Mouse (Mus musculus) left cerebral cortex, adult 9 months (tissue): ENCODE measurements around the gene Tmem120a.

ENCODE experiments used
- DNase-seq, 2 experiments: peaks; one replicate each; pipeline ENCODE4 v3.0.0; 2022; ENCODE audit warnings: low spot score in 2 of 2

Gene Tmem120a

GRCm38 (mm10) chr5:135743741-135744609, at the start of gene Tmem120a:
Gene Tmem120a (minus strand): TSS chr5:135744448.
- peak; percentile 69 to 94 for DNase-seq

- no peak for DNase-seq
These were observed 38.7 kb upstream of the Tmem120a start for GRCm38 (mm10) chr5:135782901-135783300.

DNA sequence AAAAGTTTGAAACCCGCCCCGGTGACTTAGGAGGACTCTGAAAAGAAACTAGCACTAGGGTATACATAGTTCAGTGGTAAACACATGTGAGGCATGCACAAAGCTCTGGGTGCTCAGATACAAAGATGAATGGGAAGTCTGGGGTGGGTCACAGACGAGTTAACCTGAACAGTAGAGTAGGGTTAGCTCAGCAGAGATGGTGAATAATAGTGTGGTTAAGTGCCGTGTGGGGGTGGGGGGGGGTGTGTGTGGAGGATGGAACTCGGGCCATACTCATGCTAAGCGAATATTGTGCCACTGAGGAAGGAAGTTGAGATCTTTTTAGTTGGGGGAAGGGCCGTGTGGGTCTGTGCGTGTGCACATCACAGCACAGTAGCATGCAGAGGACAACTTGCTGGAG, 36.1 kb upstream of the Tmem120a start:
- DNase-seq: no peak

DNA sequence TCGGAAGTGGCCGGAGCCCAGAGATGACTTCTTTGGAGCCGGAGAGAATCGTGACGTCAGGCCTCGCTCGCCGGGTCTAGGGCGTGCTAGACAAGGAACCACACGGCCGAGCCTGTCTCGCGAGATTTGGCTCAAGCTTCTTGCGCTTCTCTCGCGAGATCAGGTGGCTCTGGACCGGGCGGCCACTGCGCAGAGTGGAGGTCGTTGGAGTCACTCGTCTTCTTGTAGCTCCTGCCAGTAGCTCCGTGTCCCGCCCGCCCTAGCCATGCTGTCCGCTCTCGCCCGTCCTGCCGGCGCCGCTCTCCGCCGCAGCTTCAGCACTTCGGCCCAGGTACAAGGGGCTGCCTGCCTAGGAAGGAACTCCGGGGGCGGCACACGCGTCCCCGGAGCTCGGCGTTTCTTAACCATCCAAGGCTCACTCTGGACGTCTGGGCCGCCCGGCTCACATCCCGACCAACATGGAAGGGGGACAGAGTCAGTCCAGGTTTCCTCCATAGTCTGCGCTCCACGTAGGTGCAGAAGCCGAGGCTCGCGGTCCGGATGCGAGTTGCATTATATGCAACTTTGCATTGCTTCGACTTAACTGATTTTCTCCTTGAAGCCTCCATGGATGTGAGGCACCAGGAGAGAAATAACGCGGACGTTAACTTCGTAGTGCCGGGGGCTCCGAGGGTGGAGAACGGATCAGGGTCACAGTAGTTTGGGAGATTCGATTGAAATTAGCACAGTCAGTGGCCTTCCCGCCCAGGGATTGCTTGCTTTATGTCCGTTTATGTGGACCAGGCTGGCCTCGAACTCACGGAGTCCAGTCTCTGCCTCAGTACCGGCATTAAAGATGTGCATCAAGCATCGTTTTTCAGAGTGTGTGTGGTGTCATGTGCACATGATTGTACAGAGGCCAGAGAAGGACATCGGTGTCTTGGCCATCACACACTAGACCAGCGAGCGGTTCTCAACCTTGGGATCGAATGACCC, 34.5 kb upstream of the Tmem120a start, which contains the start of gene Mdh2:
Mdh2 (plus strand) TSS at position 10 of the 975 bp plus-strand sequence.
- peak; percentile 99 to 100 for DNase-seq

DNA sequence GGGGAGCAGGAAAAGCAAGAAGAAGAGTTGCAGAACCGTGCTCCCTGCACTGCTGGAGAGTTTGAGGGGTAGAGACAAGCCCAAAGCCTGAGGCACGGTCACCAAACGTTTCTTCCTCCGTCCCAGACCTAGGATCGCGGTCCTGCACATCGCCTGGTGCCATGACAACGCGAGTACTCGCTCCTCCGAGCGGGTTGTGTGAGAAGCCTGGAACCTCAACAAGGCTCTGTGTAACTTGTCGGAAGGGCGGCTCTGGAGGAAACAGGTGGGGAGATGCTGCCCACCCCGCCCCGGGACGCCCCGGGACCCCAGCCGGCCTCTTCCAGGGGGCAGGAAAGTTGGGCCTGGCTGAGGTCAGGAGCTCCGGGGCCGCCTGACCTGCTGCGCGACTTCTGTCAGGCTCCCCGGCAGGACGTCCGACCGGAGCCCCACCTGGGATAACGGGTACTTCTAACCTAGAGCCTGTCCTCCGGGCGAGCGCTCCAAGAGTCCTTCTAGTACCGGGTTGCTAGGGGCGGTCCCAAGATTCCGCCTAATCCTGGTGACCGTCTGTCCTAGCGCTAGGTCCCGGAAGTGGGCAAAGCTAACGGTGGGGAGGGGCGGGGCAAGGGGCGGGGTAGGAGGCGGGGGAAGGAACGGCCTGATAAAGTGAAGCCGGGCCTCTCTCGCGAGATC, 33.7 kb upstream of the Tmem120a start, which contains the start of gene Styxl1:
Styxl1 (minus strand) TSS at position 590 of the 675 bp plus-strand sequence.
- DNase-seq: peak in 1 of 2 experiments; percentile 32

- no peak for DNase-seq
These were observed 32.3 kb upstream of the Tmem120a start for GRCm38 (mm10) chr5:135776546-135776945.

DNA sequence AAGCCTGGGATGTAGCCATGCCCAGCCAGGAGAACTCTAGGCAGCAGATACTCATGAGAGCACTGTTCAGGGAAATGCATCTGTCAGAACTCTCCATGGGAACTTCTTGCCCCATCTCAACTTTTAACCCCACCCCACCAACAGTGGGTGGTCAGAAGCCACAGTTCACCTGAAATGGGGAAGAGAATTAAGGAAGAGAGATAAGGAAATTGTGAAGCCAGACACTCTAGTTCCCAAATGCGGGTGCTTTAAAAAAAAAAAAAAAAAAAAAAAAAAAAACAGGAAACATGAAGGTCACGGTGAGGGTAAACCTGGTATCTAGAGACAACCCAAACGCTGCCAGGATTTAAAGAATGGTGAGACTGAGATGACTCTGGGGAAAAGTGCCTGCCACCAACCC, 28.3 kb upstream of the Tmem120a start:
- DNase-seq: no peak

GRCm38 (mm10) chr5:135764971-135765370, 20.7 kb upstream of the Tmem120a start:
- no peak for DNase-seq

- peak in 1 of 2 experiments; percentile 72 for DNase-seq
These were observed 19.3 kb upstream of the Tmem120a start for GRCm38 (mm10) chr5:135763526-135763925.

DNA sequence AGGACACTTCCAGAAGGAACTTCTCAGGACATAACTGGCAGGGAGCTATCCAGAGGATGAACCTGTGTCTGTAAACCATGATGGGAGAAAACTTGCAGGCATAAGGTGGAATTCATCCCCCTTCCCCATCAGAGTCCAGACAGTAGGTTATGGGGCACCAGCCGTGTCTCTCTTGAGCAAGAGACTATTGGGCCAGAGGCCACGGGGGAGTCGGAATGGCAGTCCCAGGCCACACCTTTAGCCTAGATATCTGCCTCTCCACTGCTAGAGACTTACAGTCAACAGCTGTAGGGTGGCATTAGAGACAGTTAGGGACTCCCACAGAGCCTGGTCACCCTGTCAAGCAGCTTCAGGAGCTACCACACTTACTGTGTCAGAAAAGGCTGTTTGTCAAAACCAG, 17.6 kb upstream of the Tmem120a start:
- no peak for DNase-seq

GRCm38 (mm10) chr5:135751595-135751994, 7.3 kb upstream of the Tmem120a start:
- no peak for DNase-seq

GRCm38 (mm10) chr5:135751041-135751440, 6.8 kb upstream of the Tmem120a start:
- no peak for DNase-seq

- DNase-seq: no peak
These were observed 494 bp upstream of the Tmem120a start for GRCm38 (mm10) chr5:135744742-135745141.

DNA sequence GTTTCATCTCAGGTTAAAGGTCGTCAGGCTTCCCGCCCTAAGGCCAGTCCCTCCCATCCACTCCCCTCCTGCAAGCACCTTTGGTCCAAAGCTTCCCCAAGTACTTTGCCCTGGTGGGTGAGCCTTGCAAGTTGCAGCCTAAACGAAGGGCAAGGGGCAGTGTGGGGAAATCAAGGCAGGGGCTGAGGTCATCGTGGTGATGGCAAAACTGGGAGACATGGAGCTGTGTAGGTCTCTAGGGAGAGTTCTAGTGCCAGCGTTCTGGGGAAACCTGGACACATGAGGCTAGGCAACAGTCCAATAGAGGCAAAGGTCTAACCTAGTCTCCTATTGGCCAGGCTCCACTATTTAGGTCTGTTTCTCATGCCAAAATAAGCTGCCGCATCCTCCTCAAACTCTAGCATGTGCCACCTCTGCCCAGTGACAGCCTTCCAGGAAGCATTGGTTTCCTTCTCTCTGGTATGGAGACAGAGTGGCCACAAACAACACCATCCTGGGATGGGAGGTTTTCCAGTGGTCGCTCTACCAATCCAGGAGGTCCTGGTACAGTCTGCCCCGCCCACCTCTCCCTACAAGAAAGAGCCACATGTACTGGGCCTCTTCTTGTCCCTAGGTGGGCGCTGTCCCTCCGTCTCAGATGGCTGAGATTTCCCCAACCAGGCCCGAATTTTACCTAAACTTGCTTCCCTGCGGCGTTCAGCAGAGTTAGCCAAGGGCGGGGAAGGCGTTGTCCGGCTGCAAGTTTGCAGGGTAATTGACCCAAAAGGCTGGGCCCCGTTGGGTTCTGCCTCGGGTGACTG, 1.1 kb downstream of the Tmem120a start:
- DNase-seq: no peak

DNA sequence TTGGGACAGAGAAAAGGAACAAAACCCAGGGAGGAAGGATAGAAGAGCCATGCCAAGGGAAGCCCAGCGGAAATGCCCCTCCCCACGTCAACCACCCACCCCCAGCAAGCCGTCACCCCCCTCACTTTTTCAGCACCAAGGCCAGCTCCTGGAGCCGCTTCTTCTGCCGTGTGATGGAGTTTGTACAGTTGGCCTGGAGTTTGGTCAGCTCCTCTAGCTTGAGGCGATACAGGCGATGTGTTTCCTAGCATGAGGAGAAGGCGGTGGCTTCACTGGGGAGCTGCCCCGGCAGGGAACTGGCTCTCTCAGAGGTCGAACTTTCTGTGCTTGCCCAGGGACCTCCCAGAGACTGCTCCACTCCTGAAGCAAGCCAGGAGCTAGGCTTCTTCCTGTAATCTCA, 2.1 kb downstream of the Tmem120a start:
- no peak for DNase-seq

DNA sequence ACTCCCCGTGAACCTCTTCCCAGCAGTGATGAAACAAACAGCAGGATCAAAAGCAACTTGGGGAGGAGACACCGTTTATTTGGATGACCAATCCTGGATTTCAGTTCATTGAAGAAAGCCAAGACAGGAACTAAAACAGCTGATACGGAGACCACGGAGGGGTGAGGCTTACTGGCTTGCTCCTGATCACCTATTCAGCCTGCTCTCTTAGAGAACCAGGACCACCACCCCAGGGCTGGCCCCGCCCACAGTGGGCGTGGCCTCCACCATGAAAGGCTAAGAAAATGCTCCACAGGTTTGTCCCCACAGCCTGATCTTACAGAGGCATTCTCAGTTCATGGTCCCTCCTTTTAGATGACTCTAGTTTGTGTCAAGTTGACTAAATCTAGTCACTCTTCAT, 6.0 kb downstream of the Tmem120a start:
- DNase-seq: no peak

DNA sequence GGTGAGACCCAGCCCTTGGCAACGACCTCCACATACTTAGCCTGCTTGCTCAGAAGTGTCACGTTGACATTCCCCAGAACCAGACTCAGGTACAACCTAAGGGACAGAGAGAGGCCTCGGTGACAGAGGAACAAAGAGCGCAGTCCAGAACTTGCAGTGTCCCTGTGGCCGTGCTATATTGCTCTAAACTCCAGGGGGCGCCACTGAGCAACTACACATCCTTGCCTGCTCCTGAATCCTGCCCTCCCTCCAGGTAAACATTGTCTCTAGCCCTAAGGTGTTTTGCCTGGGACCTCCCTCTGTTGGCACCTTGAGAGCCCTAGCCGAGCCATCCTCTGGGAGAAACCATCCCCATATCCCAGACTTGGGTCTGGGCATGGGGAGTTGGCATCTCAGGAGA, 7.1 kb downstream of the Tmem120a start:
- no peak for DNase-seq

GRCm38 (mm10) chr5:135736544-135736943, 7.7 kb downstream of the Tmem120a start:
- DNase-seq: no peak

GRCm38 (mm10) chr5:135735741-135736140, 8.5 kb downstream of the Tmem120a start:
- no peak for DNase-seq

DNA sequence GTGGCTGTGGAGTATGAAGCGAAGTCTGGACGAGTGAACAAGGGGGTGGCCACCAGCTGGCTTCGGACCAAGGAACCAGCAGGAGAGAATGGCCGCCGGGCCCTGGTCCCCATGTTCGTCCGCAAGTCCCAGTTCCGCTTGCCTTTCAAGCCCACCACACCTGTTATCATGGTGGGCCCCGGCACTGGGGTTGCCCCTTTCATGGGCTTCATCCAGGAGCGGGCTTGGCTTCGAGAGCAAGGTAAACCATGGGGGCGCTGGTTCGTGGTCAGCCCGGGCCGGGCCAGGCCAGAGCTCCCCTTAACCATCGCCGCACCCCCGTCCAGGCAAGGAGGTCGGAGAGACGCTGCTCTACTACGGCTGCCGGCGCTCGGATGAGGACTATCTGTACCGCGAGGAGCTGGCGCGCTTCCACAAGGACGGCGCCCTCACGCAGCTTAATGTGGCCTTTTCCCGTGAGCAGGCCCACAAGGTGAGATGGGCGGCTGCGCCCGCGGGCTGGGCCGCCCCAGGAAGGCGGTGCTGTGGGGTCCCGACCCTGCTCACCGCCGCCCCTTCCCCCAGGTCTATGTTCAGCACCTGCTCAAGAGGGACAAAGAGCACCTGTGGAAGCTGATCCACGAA, 10.1 kb downstream of the Tmem120a start:
- no peak for DNase-seq
